Mouse (Mus musculus): ENCODE results near the gene Tshz2.

Tshz2 gene

DNA sequence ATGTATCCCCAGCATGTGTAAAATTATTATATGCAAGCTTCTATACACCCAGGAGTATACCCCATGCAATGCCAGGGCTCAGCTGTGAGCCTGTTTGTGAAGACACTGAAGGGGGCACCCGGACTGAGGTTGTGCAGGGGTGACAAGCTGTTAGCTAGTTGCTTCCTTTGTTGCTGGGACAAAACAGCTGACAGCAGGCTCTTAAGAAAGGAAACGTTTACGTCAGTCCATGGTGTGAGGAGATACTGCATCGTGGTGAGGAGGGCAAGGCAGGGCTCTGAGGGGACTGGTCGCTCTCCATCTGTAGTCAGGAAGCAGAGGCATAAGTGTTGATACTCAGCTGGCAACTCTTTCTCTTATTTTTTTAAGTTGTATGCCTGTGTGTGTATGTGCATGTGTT is 237.7 kb downstream of the Tshz2 start:
- DNase-seq (ENCODE audit: low spot score), result no peak

GRCm38 (mm10) chr2:169871436-169872060 is 238.7 kb downstream of the Tshz2 start:
- DNase-seq (ENCODE audit: low spot score), result no peak

DNA sequence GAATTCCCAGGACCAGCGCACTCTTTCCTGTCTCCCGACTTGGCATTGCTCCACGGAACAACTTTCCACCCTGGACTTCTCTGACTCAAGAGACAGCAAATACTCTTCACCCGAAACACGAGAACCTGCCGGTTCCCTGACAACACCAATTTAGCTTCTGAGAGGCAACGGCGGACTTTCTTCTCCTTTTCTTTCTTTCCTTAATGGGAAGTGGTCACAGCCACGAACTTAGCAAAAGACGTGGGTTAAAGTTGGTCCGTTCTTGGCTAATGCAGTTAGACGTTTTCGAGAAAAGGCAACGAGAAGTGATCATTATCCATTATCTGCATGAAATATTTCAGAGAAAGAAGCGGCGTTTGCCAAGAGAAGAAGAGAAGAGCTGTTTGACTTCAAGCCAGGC is 240.6 kb downstream of the Tshz2 start:
- DNase-seq (ENCODE audit: low spot score), result no peak

DNA sequence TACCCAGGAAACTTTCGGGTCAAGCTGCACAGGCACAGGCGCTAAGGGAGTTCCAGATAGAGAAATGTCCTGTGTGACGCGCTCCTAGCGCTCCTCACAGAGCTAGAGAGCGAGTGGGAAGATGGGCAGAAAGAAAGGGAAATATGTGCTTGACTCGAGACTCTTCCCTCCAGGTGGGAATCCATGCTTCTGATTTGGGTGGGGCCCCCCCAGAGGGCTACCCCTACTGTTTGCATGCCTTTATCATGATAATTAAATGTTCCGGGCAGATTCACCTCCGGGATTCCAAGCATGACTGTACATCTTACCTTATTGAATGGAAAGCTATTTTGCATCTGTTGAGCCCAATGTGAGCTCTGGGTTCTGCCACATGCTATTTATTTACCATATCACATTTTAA is 255.1 kb downstream of the Tshz2 start:
- DNase-seq (ENCODE audit: low spot score), result no peak

DNA sequence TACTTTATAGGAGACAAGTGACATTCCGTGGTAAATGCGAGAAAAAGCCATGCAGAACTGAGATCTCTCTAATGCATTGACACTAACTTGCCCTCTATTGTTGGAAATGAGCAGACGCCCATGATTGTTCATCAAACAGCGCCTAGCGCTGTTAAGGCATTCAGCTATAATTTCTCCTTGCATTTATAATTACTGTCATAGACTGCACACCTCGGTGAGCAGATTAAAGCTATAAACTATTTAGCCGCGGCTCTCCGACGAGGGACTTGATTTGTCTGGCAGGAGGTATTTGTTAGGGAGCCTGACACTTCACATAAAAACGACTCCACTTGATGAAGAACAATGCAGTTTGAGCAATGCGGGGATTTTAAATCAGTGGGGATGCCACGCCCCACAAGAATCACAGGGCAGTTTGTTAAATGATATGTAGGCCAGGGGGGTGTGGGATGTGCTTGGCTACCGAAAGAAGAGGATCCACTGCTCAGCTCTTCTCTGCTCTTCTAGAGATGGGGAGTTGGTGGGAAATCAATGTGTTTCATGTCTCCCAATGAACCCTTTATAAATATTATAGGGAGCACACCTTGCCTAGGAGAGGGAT is 259.7 kb downstream of the Tshz2 start:
- DNase-seq (ENCODE audit: low spot score), result no peak

- no peak for DNase-seq (ENCODE audit: low spot score)
Measured at GRCm38 (mm10) chr2:169902896-169903295, 270.1 kb downstream of the Tshz2 start.

GRCm38 (mm10) chr2:169906396-169906795 is 273.6 kb downstream of the Tshz2 start:
- DNase-seq (ENCODE audit: low spot score), result no peak

DNA sequence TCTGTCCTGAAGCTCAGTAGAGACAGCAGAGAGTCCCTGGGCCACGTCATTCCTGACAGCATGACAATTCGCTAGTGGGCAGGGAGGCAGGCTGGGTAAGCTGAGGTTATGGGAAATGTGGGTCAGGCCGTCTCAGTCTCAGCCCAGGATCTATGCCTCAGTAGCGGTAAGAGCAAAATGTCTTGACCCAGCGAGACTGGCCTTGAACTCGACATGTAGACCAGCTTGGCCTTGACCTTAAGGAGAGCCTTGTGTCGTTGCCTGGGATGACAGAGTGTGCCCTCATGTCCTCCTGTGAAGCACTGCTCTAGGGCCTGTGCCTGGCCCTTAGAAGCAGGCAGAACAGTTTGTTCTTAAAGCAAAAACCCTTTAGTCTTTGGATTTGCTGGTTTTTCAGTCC is 275.2 kb downstream of the Tshz2 start:
- no peak for DNase-seq (ENCODE audit: low spot score)

GRCm38 (mm10) chr2:169910606-169911005 is 277.8 kb downstream of the Tshz2 start:
- no peak for DNase-seq (ENCODE audit: low spot score)

DNA sequence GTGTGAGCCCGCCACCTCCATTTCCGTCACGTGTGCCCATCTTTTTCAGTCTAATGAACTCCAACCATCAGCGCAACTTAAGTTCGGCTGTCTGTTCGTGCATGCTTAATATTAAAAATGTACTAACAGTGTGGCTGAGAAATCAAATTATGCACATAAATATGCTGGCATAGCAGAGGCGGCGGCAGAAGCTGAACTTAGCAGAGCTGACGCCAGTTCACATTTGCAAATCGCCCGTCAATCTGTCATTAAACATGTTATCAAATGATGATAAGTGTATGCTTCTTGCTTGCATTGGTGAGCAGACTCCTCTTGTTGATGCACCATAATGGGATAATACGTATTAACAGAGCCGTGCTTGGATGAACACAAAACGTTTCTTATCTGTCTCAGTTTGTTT is 280.0 kb downstream of the Tshz2 start:
- no peak for DNase-seq (ENCODE audit: low spot score)

- DNase-seq (ENCODE audit: low spot score), result no peak
Measured at GRCm38 (mm10) chr2:169914903-169915302, 282.1 kb downstream of the Tshz2 start.

DNA sequence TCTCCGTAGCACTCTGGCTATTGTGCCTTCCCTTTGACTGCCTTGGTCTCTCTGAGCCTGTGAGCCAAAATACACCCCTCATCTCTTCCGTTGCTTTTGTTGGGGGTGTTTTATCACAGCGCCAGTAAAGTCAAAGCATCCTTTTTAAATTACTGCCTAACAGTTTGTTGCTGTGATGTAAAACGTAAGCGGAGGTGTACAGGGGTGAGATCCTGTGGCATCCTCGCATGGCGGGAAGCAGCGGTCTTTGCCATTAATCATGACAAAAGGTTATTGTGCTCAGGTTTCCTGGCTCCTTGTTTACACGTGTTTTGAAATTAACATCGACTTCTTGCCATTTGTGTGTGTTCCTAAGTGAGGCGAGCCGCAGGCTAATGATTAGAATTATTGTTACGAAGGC is 282.5 kb downstream of the Tshz2 start:
- no peak for DNase-seq (ENCODE audit: low spot score)

- DNase-seq (ENCODE audit: low spot score), result no peak
Measured at GRCm38 (mm10) chr2:169919111-169919695, 286.4 kb downstream of the Tshz2 start.

DNA sequence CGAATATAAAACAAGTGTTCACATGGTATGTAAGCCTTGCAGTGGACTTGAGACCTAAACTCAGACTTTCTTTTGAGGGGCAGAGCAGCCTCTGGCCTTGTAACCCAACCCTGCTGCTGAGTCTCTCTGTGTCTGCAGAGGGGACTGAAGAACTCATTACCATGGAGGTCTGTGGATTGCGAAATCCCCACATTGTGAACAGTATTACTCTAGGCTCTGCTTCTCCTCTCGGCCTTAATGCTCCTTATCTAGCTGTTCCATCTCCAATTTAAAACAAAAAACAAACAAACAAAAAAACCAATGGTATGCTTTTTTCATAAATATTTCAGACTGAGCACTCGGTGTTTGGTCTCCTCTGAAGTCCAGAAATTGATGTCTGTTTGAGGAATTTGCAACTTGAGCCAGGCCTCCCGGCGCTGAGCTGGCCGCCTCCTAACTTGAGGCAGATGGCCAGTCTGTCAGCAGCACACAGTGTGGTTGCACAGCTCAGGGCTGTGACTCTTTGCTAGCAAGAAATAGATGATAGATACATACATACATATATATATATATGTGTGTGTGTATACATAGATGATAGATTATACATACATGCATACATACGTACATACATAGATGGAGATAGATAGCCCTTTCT is 291.5 kb downstream of the Tshz2 start:
- no peak for DNase-seq (ENCODE audit: low spot score)

DNA sequence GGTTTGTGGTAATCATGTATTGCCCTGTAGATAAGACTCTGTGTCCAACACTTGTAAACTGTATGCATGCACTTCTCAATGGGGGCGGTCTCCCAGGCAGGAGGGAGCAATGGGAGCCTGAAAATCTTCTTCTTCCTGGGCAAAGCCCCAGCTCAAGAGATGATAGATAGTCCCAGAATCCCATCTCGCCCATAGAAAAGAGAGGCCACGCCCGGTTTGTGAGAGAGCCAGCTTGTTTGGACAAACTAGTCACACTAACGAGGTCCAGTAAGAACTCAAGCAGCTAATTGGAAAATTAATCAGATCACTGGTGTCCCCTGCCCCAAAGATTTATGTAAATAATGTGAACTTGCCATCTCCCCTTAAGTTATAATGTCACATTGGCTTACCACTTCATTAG is 292.7 kb downstream of the Tshz2 start:
- no peak for DNase-seq (ENCODE audit: low spot score)

- DNase-seq (ENCODE audit: low spot score), result no peak
Measured at GRCm38 (mm10) chr2:169926016-169926415, 293.2 kb downstream of the Tshz2 start.

GRCm38 (mm10) chr2:169927401-169927800 is 294.6 kb downstream of the Tshz2 start:
- no peak for DNase-seq (ENCODE audit: low spot score)

- DNase-seq (ENCODE audit: low spot score), result no peak
Measured at GRCm38 (mm10) chr2:169928447-169929120, 295.8 kb downstream of the Tshz2 start.

DNA sequence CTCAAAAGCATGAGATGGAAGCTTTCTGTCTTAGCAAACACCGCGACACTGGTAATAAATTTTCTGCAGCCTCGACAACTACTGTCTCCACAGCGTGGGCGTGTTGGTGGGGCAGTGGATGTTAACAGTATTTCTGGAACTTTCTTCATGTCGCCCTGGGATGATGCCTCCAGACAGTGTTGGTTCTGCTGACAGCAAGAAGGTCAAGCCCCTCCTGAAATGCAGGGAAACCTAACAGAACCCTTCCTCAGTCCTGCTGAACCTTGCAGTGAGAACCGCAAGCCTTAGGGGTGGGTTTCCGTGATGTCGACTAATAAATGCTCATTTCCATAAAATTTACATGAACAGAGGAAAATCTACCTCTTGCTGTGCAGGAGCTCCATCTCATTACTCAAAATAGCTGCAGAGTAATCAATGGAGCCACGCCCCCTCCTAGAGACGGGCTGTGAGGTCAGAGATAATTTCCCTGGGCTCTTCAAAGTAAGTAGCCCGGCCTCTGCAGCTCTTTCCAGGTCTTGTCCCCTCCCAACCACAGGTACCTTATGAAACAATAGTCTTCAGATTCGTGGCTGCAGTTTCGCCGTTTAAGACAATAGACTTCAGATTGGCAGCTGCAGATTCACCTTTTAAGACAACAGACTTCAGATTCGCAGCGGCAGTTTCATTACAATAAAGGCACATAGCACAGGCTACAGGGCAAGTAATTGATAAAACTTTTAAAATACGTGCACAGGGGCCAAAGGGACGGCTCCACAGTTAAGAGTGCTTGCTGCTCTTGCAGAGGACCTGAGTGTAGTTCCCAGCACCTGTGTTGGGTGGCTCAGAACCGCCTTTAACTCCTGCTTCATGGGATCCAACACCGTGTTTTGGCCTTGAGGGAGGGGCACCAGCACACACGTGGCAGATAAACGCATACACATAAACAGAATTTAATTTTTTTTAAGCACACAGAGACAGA is 297.0 kb downstream of the Tshz2 start:
- DNase-seq (ENCODE audit: low spot score), result peak; percentile 2

DNA sequence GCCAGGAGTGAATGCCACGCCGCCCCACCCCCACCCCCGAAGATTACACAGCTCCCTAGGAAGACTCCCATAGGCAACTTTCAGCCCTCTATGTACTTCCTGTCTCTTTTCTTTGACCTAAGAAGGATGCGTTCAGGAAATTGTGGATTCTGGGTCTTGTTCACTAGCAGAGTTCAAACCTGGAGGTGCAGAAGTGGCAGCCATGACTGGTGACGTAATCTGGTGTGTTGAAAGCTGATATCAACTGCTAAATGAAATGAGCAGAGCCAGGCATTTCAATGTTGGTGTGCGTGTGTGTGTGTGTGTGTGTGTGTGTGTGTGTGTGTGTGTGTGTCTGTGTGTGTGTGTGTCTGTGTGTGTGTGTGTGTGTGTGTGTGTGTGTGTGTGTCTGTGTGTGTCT is 302.8 kb downstream of the Tshz2 start:
- DNase-seq (ENCODE audit: low spot score), result no peak

- no peak for DNase-seq (ENCODE audit: low spot score)
Measured at GRCm38 (mm10) chr2:169940297-169941142, 307.7 kb downstream of the Tshz2 start.

Data from c-Kit-positive CD71-positive TER-119-positive erythroid progenitor cells, embryonic 14.5 days (primary cell).